Mouse (Mus musculus) G1E (cell line): Measurements from ENCODE around the gene Tnnc1. TPM values are rescaled to one million over a fixed set of nuclear protein-coding genes. Genes with fewer than 3 reads are reported as not detected.

ENCODE experiments used
- ATAC-seq: 2 replicates; pipeline ENCODE4 v1.8.0; 2016; ENCODE audit warnings: mild to moderate bottlenecking; ENCODE audit not compliant: insufficient number of reproducible peaks, poor library complexity, low FRiP score, severe bottlenecking; ENCODE audit errors: extremely low read depth
- DNase-seq: peaks from one replicate; pipeline ENCODE4 v3.0.0; 2012; ENCODE audit warnings: low spot score
- H3K27me3 ChIP-seq: 2 replicates; pipeline ENCODE4 v1.6.1; 2012; ENCODE audit warnings: mild to moderate bottlenecking, low read length, inconsistent platforms; ENCODE audit not compliant: insufficient read depth
- H3K36me3 ChIP-seq: replicated peaks from 2 replicates; pipeline ENCODE3; 2012; ENCODE audit warnings: mild to moderate bottlenecking, inconsistent platforms
- H3K4me1 ChIP-seq: 2 replicates; pipeline ENCODE4 v1.6.1; 2012; ENCODE audit warnings: low read depth, low read length, inconsistent platforms, mixed read lengths; ENCODE audit not compliant: insufficient read depth
- H3K4me3 ChIP-seq: 2 replicates; pipeline ENCODE4 v1.5.1; 2012; ENCODE audit warnings: low read depth, mild to moderate bottlenecking, inconsistent platforms, low read length, moderate library complexity, mixed read lengths
- H3K9me3 ChIP-seq: replicated peaks from 2 replicates; pipeline ENCODE4 v1.6.1; 2012; ENCODE audit warnings: inconsistent platforms
- CTCF ChIP-seq: IDR thresholded peaks from 2 replicates; pipeline ENCODE4 v1.5.1; 2012; ENCODE audit warnings: low read depth, low read length, inconsistent platforms, mixed read lengths
- GATA1 ChIP-seq: IDR thresholded peaks from 2 replicates; pipeline ENCODE4 v1.6.1; 2012; ENCODE audit warnings: borderline replicate concordance, low read length, inconsistent platforms, mixed read lengths
- GATA2 ChIP-seq: IDR thresholded peaks from 2 replicates; pipeline ENCODE4 v1.6.1; 2012; ENCODE audit warnings: low read depth, low read length, inconsistent platforms, borderline replicate concordance
- POLR2AphosphoS5 ChIP-seq: IDR thresholded peaks from 2 replicates; pipeline ENCODE4 v1.6.1; 2012; ENCODE audit warnings: low read depth, low read length, inconsistent platforms; ENCODE audit not compliant: insufficient replicate concordance
- TAL1 ChIP-seq: conservative IDR thresholded peaks from 2 replicates; pipeline ENCODE4 v1.6.1; 2012; ENCODE audit warnings: low read depth, low read length, inconsistent platforms, mixed read lengths
- polyA plus RNA-seq: library from polyadenylated mRNA; stranded (reverse); fragments of >175 nt; gene quantifications from 2 replicates; pipeline ENCODE4 v1.2.3, GENCODE M21; 2012
- total RNA-seq, 2 experiments: library from RNA; stranded (forward) in 1 of 2; stranded (reverse) in 1 of 2; fragments of 200-1000 nt in 1 of 2; fragments of >200 nt in 1 of 2; fragmentation: Nextera tagmentation in 1 of 2; gene quantifications; 2 replicates each; pipeline ENCODE4 v1.2.3; 2014 to 2017

Tnnc1 gene
- total and polyA plus RNA-seq, 3 experiments = 0.08 to 3.3 (median 1.1) TPM

GRCm38 (mm10) chr14:31197547-31198516 is 10.3 kb upstream of the Tnnc1 start:
- Histone ChIP-seq H3K27me3 (no peaks in the 10 kb centered on the region), H3K4me3 (peak overlapping the region; percentile 34; the same call in 1 of the 2 replicates), H3K36me3 (peaks cover 92% of the 10 kb centered on the region), H3K4me1 (peaks cover 48% of the 10 kb centered on the region), H3K9me3 (no peaks in the 10 kb centered on the region)
- TF ChIP-seq GATA1 (no peak), TAL1 (no peak), POLR2AphosphoS5 (no peak), CTCF (no peak), GATA2 (no peak)
- ATAC-seq (peak; percentile 73), DNase-seq (no peak)

GRCm38 (mm10) chr14:31199599-31199998 is 8.5 kb upstream of the Tnnc1 start:
- DNase-seq = no peak
- no peaks in the 10 kb centered on the region for H3K27me3 ChIP-seq
- ATAC-seq = no peak
- no peak for TF ChIP-seq TAL1
- peaks cover 58% of the 10 kb centered on the region for H3K4me1 ChIP-seq
- H3K9me3 ChIP-seq = no peaks in the 10 kb centered on the region
- H3K36me3 ChIP-seq = peaks cover 94% of the 10 kb centered on the region
- H3K4me3 ChIP-seq = no peak overlapping the region

- DNase-seq (no peak), ATAC-seq (no peak)
- TF ChIP-seq POLR2AphosphoS5 = no peak
- no peak for TF ChIP-seq GATA2
- no peak for TF ChIP-seq GATA1
- H3K27me3 ChIP-seq = no peaks in the 10 kb centered on the region
- H3K4me1 ChIP-seq = peaks cover 59% of the 10 kb centered on the region
- H3K36me3 ChIP-seq = peaks cover 94% of the 10 kb centered on the region
- no peaks in the 10 kb centered on the region for H3K9me3 ChIP-seq
- H3K4me3 ChIP-seq = no peak overlapping the region
Measured at GRCm38 (mm10) chr14:31200038-31200437, 8.1 kb upstream of the Tnnc1 start.

- Histone ChIP-seq H3K27me3 (peaks cover 10% of the 10 kb centered on the region), H3K36me3 (peaks cover 54% of the 10 kb centered on the region), H3K4me1 (peaks cover 52% of the 10 kb centered on the region), H3K9me3 (no peaks in the 10 kb centered on the region), H3K4me3 (peak overlapping the region; percentile 81; the same call in 1 of the 2 replicates)
- DNase-seq = no peak
- no peak for TF ChIP-seq POLR2AphosphoS5
- TF ChIP-seq GATA1 = no peak
- TF ChIP-seq GATA2 = no peak
- TF ChIP-seq TAL1 = no peak
- TF ChIP-seq CTCF = no peak
- ATAC-seq = no peak
Measured at GRCm38 (mm10) chr14:31204844-31205243, 3.3 kb upstream of the Tnnc1 start.

GRCm38 (mm10) chr14:31205244-31205561 is 2.9 kb upstream of the Tnnc1 start:
- ATAC-seq (no peak), DNase-seq (peak; percentile 32)
- H3K36me3 ChIP-seq = peaks cover 51% of the 10 kb centered on the region
- peak overlapping the region; percentile 81 for H3K4me3 ChIP-seq
- no peaks in the 10 kb centered on the region for H3K9me3 ChIP-seq
- H3K27me3 ChIP-seq = peaks cover 13% of the 10 kb centered on the region
- peaks cover 50% of the 10 kb centered on the region for H3K4me1 ChIP-seq
- TF ChIP-seq CTCF = no peak
- no peak for TF ChIP-seq GATA1
- TF ChIP-seq POLR2AphosphoS5 = no peak
- TF ChIP-seq TAL1 = no peak
- TF ChIP-seq GATA2 = no peak

- Histone ChIP-seq H3K4me3 (peak overlapping the region; percentile 81), H3K27me3 (peaks cover 18% of the 10 kb centered on the region), H3K36me3 (peaks cover 45% of the 10 kb centered on the region), H3K9me3 (no peaks in the 10 kb centered on the region), H3K4me1 (peaks cover 46% of the 10 kb centered on the region)
- ATAC-seq (no peak), DNase-seq (peak; percentile 63)
- TF ChIP-seq POLR2AphosphoS5 (no peak), GATA1 (no peak), GATA2 (no peak), CTCF (no peak), TAL1 (no peak)
Measured at GRCm38 (mm10) chr14:31205562-31206467, 2.3 kb upstream of the Tnnc1 start.
